Mouse (Mus musculus) cerebellum, adult 18-20 months (tissue): ENCODE data around the gene Fam118b.

Experiments
- DNase-seq, 2 experiments: peaks; one replicate each; pipeline ENCODE4 v3.0.0; 2021

Gene Fam118b

GRCm38 (mm10) chr9:35192983-35193542 is 74.5 kb downstream of the Fam118b start:
- DNase-seq, result no peak

- DNase-seq, result peak; percentile 42 to 49
These were observed 78.9 kb downstream of the Fam118b start for GRCm38 (mm10) chr9:35188700-35189099.

DNA sequence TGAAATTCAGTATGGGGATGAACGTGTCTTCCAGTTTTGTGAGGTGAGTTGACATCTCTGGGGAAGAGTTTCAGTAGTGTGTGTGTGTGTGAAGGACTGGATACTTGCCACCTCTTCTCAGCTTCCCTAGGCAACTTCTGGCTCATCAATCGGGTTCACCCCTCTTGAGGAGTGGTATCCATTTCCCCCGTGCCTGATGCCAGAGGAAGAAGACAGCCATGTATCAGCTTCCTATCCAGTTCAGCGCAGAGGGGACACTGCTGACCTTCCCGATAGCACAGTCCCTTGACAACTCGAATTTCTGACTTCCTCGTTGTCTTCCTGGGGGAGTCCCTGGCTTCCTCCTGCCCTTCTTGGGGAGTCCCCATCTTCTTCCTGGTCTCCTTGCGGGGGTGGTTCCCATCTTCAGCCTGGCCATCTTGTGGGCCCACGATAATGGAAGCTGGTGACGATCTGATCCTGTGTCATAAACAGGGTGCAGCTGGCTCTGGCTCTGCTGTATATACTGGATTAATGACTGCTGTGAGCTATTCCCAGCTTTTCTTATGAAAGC is 80.2 kb downstream of the Fam118b start:
- DNase-seq, result no peak

GRCm38 (mm10) chr9:35186430-35186829 is 81.2 kb downstream of the Fam118b start:
- DNase-seq, result no peak

DNA sequence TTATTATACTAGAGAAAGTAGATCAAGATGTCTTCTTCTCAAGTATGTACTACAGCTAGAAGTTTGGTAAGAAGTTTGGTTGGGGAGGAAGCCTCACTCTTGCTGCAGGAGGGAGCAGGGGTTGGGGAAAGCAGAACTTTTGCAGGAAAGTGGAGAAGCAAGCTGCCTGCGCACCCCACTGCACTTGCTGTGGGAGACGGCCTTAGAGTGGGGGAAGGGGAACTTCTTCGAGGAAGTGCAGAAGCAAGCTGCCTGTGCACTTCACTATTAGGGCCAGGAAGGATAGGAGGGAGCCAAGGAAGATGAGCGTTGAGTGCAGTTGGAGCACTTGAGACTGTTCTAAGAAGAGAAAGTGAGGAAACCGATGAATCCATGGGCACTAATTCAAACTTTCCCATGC is 84.2 kb downstream of the Fam118b start:
- no peak for DNase-seq

DNA sequence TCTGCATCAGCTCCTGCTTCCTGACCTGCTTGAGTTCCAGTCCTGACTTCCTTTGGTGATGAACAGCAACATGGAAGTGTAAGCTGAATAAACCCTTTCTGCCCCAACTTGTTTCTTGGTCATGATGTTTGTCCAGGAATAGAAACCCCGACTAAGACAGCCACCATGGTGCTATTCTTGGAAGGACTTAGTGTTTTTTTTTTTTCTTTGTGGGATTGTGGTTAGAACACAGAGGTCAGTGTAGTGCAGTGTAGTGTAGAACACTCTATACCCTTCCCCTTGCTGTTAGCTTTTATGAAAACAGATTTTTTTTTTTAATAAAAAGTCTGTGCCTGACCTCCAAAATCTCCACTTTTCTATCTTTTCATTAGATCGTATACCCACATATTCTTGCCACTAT is 84.8 kb downstream of the Fam118b start:
- no peak for DNase-seq

- no peak for DNase-seq
These were observed 91.4 kb downstream of the Fam118b start for GRCm38 (mm10) chr9:35176124-35176659.

- peak; percentile 95 to 98 for DNase-seq
These were observed 92.1 kb downstream of the Fam118b start, which contains the start of gene Dcps for GRCm38 (mm10) chr9:35175251-35176123. Gene Dcps, minus strand, starts transcription at chr9:35176061.

DNA sequence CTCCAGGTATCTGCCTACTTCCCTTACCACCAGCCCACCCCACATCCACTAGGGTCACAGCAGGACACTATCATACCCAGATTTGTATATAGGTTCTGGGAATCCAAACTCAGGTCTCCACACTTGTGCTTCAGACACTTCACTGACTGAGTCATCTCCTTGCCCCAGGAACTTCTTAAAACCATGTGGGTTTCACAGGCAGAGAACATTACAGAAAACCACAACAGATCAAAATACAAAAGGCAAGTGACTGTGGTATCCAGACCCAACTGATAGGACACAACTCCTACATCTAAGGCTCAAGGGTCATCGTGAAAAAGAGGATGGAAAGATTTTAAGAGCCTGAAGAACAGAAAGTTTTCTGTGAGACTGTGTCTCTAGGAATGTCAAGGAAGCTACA is 94.3 kb downstream of the Fam118b start:
- DNase-seq, result no peak

GRCm38 (mm10) chr9:35170071-35170470 is 97.5 kb downstream of the Fam118b start:
- DNase-seq, result no peak
